Mouse (Mus musculus): ENCODE data around the gene Npm3.
A peak's percentile ranks its signal among the peaks of the same experiment; 100 is the strongest.

Npm3 gene

GRCm38 (mm10) chr19:45751881-45752280 is 2.5 kb upstream of the Npm3 start:
- DNase-seq: no peak

GRCm38 (mm10) chr19:45748691-45749242 is 624 bp downstream of the Npm3 start:
- DNase-seq: peak; percentile 29 to 30

GRCm38 (mm10) chr19:45748206-45748605 is 1.2 kb downstream of the Npm3 start:
- no peak for DNase-seq

- peak; percentile 89 to 90 for DNase-seq
These were observed 2.1 kb downstream of the Npm3 start for GRCm38 (mm10) chr19:45747028-45747867.

- DNase-seq: peak; percentile 86 to 87
These were observed 3.0 kb downstream of the Npm3 start for GRCm38 (mm10) chr19:45746153-45747020.

- no peak for DNase-seq
These were observed 3.8 kb downstream of the Npm3 start for GRCm38 (mm10) chr19:45745344-45746152.

- DNase-seq: no peak
These were observed 5.8 kb downstream of the Npm3 start for GRCm38 (mm10) chr19:45743619-45744018.

- DNase-seq: no peak
These were observed 6.3 kb downstream of the Npm3 start for GRCm38 (mm10) chr19:45742984-45743575.

GRCm38 (mm10) chr19:45742218-45742983 is 7.0 kb downstream of the Npm3 start, which contains the start of gene Fgf8:
TSS of gene Fgf8 (minus strand) at chr19:45742915.
- DNase-seq: peak; percentile 23 to 28

- peak in 1 of 2 experiments; percentile 21 for DNase-seq
These were observed 7.8 kb downstream of the Npm3 start for GRCm38 (mm10) chr19:45741431-45742217.

GRCm38 (mm10) chr19:45740817-45741216 is 8.6 kb downstream of the Npm3 start:
- DNase-seq: no peak

- DNase-seq: no peak
These were observed 9.2 kb downstream of the Npm3 start for GRCm38 (mm10) chr19:45740233-45740632.

GRCm38 (mm10) chr19:45738521-45738920 is 10.9 kb downstream of the Npm3 start:
- DNase-seq: no peak

GRCm38 (mm10) chr19:45737846-45738484 is 11.4 kb downstream of the Npm3 start:
- DNase-seq: no peak

- no peak for DNase-seq
These were observed 12.1 kb downstream of the Npm3 start for GRCm38 (mm10) chr19:45737208-45737845.

- no peak for DNase-seq
These were observed 12.6 kb downstream of the Npm3 start for GRCm38 (mm10) chr19:45736855-45737207.

- no peak for DNase-seq
These were observed 13.2 kb downstream of the Npm3 start for GRCm38 (mm10) chr19:45736241-45736640.

- DNase-seq: no peak
These were observed 14.6 kb downstream of the Npm3 start for GRCm38 (mm10) chr19:45734762-45735161.

GRCm38 (mm10) chr19:45734191-45734590 is 15.2 kb downstream of the Npm3 start:
- no peak for DNase-seq
